Mouse (Mus musculus) adrenal gland, postnatal 25 days (tissue): ENCODE data around the gene Ttc12. TPM values are rescaled to one million over a fixed set of nuclear protein-coding genes. Genes with fewer than 3 reads are reported as not detected.

ENCODE experiments used
- DNase-seq: peaks from one replicate; pipeline ENCODE4 v3.0.0; 2021; ENCODE audit warnings: mixed read lengths
- long read RNA-seq: library from polyadenylated mRNA; stranded (forward); transcript quantifications from one replicate; pipeline ENCODE4 v2.0.0, GENCODE M21; 2021
- total RNA-seq: library from RNA; stranded (reverse); gene quantifications from 2 replicates; pipeline ENCODE4 v1.2.3, GENCODE M21; 2021

Ttc12 gene
- 14.8 and 15.8 TPM in 2 replicates for total RNA-seq
- long read RNA-seq, transcript Ttc12-201 (22 exons, 3,628 nt) = major isoform, 8 of 13 reads
- long read RNA-seq, partial matches to known transcripts = 3 of 13 reads
- long read RNA-seq, other reads (novel, unspliced or antisense) = 2 of 13 reads

GRCm38 (mm10) chr9:49485892-49486311 is at the start of gene Ttc12:
TSS of gene Ttc12 (minus strand) at chr9:49486225.
- DNase-seq = peak; percentile 88

GRCm38 (mm10) chr9:49534958-49535357 is 48.9 kb upstream of the Ttc12 start:
- DNase-seq = no peak

DNA sequence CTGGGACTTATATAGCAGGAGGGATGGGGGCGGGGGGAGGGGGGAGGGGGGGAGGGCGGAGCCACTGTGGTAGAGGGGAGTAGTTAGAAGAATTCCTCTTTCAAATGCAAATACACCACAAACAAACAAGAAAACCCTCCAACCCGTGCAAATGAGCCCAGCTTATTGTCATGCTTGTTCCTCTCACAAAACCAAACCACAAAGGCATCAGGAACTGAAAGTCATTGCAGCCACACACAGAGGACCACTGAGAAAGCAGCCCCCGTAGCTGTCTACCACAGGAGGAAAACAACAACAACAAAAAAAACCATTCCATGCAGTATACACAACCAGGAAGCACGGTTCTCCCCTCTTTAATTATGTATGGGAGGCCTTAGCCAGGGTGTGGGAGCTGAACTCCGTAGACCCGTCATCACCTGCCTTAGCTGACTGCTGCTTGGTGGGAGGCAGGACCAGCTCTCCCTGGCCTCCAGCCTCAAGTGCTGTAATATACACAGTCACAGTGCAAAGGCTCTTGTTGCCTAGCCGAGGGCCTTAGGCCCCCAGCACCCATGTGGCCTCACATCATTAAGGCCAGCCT is 48.0 kb upstream of the Ttc12 start:
- no peak for DNase-seq

DNA sequence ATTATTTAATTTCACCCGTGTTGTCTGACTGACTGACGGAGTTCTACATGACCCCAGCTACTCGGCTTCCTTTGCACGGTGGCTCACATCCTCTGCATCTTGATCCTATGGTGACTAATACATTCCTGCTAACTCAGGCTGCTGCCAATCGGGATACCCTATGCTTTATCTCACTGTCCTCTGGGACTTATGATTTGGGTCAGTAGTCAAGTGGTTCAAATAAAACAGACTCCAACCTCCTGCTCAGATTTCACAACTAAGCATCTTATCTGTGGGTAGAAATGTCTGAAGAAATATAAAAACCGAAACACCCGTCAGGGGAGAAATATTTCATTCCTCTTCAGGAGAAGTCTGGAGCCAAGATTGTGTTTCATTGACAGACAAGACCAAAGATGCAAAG is 47.4 kb upstream of the Ttc12 start:
- no peak for DNase-seq

DNA sequence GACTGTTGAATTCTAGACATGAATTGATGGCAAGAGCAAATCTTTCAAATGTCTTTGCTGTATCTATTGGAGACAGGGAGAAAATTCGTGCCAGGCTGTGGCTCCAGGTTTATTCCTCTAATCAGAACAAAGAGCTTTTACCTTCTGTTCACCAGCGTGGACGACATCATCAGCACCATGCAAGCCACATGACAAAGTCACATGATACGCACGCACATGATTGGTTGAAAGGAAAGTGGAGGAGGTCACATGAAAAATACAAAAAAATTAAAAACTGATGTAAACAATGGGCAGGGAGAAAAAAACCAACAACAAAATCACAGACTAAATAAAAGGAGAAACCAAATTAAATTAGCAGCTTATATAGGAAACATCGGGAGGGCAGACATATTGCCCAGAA is 45.8 kb upstream of the Ttc12 start:
- no peak for DNase-seq

- no peak for DNase-seq
Observed at GRCm38 (mm10) chr9:49531257-49531656, 45.2 kb upstream of the Ttc12 start.

- DNase-seq = no peak
Observed at GRCm38 (mm10) chr9:49530739-49531138, 44.7 kb upstream of the Ttc12 start.

DNA sequence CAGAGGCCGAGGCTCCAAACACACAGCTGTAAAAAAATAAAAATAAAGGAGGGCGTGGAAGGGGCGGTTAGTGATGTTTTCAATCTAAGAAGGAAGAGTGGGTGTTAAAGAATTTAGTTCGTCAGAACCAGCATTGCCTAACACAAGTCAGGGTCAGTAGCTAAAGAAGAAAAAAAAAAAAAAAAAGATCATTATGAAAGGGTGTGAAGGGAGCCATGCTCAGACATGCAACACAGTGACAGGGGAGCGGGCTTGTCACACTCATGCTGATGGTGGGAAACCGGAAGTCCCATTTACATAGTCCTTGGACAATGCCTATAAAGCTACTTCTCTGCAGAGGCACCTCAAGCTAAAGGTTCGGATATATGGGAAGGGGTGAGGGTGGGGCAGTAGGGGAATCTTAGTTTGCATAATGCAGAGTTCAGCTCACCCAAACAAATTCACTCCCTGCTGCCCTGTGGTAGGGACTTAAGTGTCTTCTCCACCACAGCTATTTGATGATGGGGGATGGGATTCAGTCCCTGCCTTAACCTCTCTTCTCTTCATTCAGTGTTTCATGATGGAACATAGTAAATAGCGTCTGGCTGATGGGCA is 43.4 kb upstream of the Ttc12 start:
- DNase-seq = no peak

DNA sequence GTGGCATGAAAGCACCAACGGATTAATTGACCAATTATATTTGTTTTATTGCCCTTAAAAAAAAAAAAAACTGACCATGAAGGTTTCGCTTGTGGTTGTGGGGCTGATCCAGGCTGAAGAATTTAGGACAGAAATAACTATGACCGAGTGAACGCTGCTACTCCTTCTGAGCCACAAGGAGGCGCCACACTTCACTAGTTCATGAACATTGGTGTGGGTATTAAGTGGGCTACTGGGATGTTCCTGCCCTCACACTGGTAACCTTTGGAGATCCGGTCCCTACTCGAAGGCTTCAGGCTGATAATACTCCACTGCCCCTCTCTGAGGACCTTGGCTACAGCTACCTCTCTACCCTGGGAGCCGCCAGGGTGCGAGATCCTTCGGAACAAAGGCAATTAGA is 42.9 kb upstream of the Ttc12 start:
- DNase-seq = no peak

- DNase-seq = no peak
Observed at GRCm38 (mm10) chr9:49528026-49528425, 42.0 kb upstream of the Ttc12 start.

- DNase-seq = no peak
Observed at GRCm38 (mm10) chr9:49527340-49527739, 41.3 kb upstream of the Ttc12 start.

DNA sequence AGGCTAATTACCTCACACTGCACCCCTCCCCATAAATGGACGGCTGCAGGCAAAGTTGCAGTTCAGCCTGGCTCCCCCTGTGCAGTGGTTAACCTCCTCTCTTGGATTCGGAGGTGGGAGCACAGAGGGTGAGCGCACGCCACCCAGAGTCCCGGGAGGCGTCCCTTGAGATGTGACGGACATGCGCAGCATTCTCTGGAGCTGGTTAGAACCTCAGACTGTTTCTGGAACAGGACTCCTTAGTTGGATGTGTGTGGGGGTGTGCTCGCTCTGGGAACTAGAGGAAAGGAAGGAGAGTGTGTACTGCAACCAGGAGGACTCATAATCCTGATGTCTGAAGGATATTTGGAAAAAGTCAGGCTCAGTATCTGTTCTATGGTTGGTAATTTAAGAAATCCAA is 38.7 kb upstream of the Ttc12 start:
- DNase-seq = no peak

GRCm38 (mm10) chr9:49523881-49524280 is 37.9 kb upstream of the Ttc12 start:
- DNase-seq = no peak

GRCm38 (mm10) chr9:49514306-49514705 is 28.3 kb upstream of the Ttc12 start:
- DNase-seq = no peak

DNA sequence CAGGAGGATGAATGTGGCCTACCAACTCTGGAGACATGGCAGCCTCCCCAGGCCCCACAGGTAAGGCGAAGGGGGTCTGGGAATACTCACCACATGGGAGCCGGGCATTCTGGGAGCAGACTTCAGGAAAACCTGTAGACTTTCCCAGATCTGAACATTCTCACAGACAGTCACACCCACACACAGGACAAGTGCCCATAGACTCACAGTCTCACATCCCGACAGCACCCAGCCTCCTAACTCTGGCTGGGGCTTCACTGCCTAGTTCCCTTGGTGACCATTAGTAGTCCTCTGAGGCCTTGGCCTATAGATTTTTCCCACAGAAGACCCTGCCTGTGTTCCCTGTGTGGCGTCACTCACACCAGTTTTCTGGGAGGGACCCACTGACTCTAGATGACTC is 24.6 kb upstream of the Ttc12 start:
- DNase-seq = no peak

DNA sequence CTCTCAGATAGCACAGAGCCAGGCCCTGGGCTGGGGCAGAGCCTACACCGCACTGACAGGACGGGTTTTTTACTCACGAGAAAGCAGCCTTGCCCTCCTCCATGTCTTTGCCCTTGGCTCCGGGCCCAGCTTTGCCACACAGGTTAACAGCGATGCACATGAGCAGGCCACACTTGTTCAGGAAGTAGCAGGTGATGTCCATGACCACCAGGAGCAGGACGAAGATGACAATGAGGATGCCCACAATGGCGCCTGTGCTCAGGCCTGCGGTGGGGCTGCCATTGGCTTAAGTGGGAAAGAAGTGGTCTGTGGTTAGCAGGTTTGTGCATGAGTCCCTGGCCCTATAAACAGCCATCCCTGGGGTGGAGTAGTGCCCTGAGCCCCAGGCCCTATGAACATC is 23.6 kb upstream of the Ttc12 start:
- DNase-seq = no peak

GRCm38 (mm10) chr9:49509094-49509493 is 23.1 kb upstream of the Ttc12 start:
- no peak for DNase-seq

DNA sequence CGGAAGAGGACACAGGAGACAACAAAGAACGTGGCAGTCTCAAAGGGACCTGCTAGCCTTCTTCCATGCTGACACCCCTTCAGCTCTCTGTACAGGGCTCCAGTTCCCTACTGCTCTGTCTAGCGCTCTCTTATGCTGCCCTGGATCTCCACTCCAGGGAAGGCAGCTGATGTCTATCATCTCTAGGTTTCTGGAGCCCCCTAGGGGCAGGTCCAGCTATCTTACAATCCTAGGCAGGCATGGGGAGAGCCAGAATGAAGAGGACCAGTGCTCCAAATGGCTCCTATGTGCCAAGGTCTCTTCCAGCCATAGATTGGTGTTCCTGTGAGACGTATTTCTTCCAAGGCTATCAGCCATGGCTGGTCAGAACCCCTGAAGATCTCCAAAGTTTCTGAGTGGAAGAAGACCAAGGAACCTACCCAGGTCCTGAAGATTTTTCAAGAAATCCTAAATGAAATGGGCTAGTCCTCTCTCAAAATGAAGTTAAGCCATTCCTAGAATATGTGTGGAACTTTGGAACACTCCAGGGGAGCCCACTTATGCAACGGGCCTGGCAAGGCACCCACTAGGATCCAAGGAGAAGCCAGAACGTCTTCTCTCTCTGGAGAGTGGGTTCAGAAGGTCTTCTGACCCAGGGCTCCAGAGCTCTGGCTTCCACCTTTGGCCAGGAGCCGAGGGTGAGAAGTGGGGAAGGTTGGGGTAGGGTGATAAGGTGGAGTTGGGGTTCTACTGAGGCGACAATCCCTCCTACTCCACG is 22.0 kb upstream of the Ttc12 start:
- DNase-seq = peak; percentile 13

DNA sequence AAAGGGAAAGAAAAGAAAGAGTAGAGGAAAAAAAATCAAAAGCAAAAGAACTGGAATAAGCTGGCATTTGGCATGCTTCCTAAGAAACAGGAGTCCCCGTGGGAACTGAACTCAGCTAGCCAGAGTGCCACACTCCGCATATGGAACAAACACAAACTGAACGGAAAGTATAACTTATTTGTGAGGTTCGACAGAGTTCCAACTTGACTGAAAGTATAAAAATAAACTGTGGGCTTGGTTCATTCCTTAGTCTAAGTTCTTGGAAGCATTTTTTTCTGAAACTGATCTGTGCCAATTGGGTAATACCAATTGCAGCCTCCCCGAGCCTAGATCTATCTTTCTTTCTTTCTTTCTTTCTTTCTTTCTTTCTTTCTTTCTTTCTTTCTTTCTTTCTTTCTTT is 18.6 kb upstream of the Ttc12 start:
- no peak for DNase-seq

- DNase-seq = no peak
Observed at GRCm38 (mm10) chr9:49502245-49502644, 16.2 kb upstream of the Ttc12 start.

DNA sequence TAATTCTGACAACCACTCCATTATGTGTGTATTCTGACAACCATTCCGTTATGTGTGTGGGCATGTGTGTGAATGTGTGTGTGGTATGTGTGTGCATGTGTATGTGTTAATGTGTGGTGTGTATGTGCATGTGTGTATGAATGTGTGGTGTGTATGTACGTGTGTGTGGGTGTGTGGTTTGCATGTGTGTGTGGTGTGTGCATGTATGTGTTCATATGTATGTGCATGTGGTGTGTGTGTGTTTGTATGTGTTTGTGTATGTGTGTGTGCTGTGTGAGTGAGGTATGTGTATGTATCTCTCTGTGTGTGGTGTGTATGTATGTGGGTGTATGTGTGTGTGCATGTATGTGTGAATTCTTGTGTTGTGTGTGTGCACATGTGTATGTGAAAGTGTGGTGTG is 13.9 kb upstream of the Ttc12 start:
- no peak for DNase-seq

GRCm38 (mm10) chr9:49493979-49494649 is 8.1 kb upstream of the Ttc12 start:
- DNase-seq = peak; percentile 33

GRCm38 (mm10) chr9:49490609-49491008 is 4.6 kb upstream of the Ttc12 start:
- no peak for DNase-seq
